Mouse (Mus musculus): ENCODE data around the gene Olfr58. TPM values are rescaled to one million over a fixed set of nuclear protein-coding genes. Genes with fewer than 3 reads are reported as not detected.
"Not testable (repeated sequence)": the region's sequence is repeated elsewhere in the genome, so short reads cannot be mapped to it uniquely, and the experiment has no call there.

Gene Olfr58
- polyA plus RNA-seq (2015; fragmentation: Nextera tagmentation; extraction: Ambion mirVana), result not detected in 2 replicates

GRCm38 (mm10) chr9:19779983-19780382, at the start of gene Olfr58:
Olfr58 (plus strand) TSS chr9:19780283.
- no peaks in the 10 kb centered on the region for H3K36me3 ChIP-seq
- H3K4me2 ChIP-seq, result no peak within 1 kb of the TSS
- H3K9me3 ChIP-seq, result peaks cover 11% of the 10 kb centered on the region; the same call in 1 of the 2 replicates
- H3K27ac ChIP-seq (replicated peaks), result no peak within 1 kb of the TSS
- H3K4me3 ChIP-seq, result no peak within 1 kb of the TSS
- no peak within 1 kb of the TSS for H3K9ac ChIP-seq
- no peak for ATAC-seq (ENCODE audit: extremely low read depth, insufficient number of reproducible peaks, low FRiP score, low TSS enrichment)
- H3K4me1 ChIP-seq, result no peaks in the 10 kb centered on the region
- no peaks in the 10 kb centered on the region for H3K27me3 ChIP-seq (replicated peaks)

GRCm38 (mm10) chr9:19769136-19769535, 10.9 kb upstream of the Olfr58 start:
- Histone ChIP-seq H3K27me3 (replicated peaks) (no peaks in the 10 kb centered on the region), H3K4me2 (no peak overlapping the region), H3K36me3 (no peaks in the 10 kb centered on the region), H3K9me3 (peaks cover 46% of the 10 kb centered on the region), H3K9ac (no peak overlapping the region), H3K27ac (replicated peaks) (no peak overlapping the region), H3K4me1 (no peaks in the 10 kb centered on the region), H3K4me3 (no peak overlapping the region)
- no peak for ATAC-seq (ENCODE audit: extremely low read depth, insufficient number of reproducible peaks, low FRiP score, low TSS enrichment)
- WGBS, result 78% methylated on average over 14 of the region's 14 CpGs

GRCm38 (mm10) chr9:19769701-19770100, 10.4 kb upstream of the Olfr58 start:
- Histone ChIP-seq H3K4me2 (no peak overlapping the region), H3K27me3 (replicated peaks) (no peaks in the 10 kb centered on the region), H3K9ac (no peak overlapping the region), H3K36me3 (no peaks in the 10 kb centered on the region), H3K27ac (replicated peaks) (no peak overlapping the region), H3K4me1 (no peaks in the 10 kb centered on the region), H3K4me3 (no peak overlapping the region), H3K9me3 (peaks cover 46% of the 10 kb centered on the region)
- no peak for ATAC-seq (ENCODE audit: extremely low read depth, insufficient number of reproducible peaks, low FRiP score, low TSS enrichment)
- WGBS, result 87% methylated on average over 14 of the region's 14 CpGs

GRCm38 (mm10) chr9:19803000-19803399, 22.9 kb downstream of the Olfr58 start:
- Histone ChIP-seq H3K36me3 (no peaks in the 10 kb centered on the region), H3K27ac (replicated peaks) (no peak overlapping the region), H3K9me3 (0 out of 2 replicates have a peak, but pooled peaks cover 3% of the 10 kb centered on the region), H3K27me3 (replicated peaks) (no peaks in the 10 kb centered on the region), H3K4me1 (no peaks in the 10 kb centered on the region), H3K9ac (no peak overlapping the region), H3K4me2 (no peak overlapping the region), H3K4me3 (no peak overlapping the region)
- ATAC-seq (ENCODE audit: extremely low read depth, insufficient number of reproducible peaks, low FRiP score, low TSS enrichment), result no peak
- WGBS, result 67% methylated on average over 1 of the region's 1 CpGs

GRCm38 (mm10) chr9:19804606-19805005, 24.5 kb downstream of the Olfr58 start, which contains the start of gene Olfr859:
Olfr859 (plus strand) TSS chr9:19804906.
- H3K9me3 ChIP-seq; H3K4me2 ChIP-seq; H3K27ac ChIP-seq (replicated peaks); H3K4me3 ChIP-seq; H3K36me3 ChIP-seq; H3K9ac ChIP-seq; H3K4me1 ChIP-seq; H3K27me3 ChIP-seq (replicated peaks); ATAC-seq (ENCODE audit: extremely low read depth, insufficient number of reproducible peaks, low FRiP score, low TSS enrichment): not testable (repeated sequence)
- WGBS, result 70% methylated on average over 1 of the region's 1 CpGs

Other genes starting within 250 kb of the Olfr58 start
- gene Olfr853, start 239.2 kb upstream of the Olfr58 start, polyA plus RNA-seq (2015; fragmentation: Nextera tagmentation; extraction: Ambion mirVana), result not detected in 2 replicates
- not detected in 2 replicates for gene Olfr854, start 212.9 kb upstream of the Olfr58 start, polyA plus RNA-seq (2015; fragmentation: Nextera tagmentation; extraction: Ambion mirVana)
- gene Olfr855, start 197.7 kb upstream of the Olfr58 start, polyA plus RNA-seq (2015; fragmentation: Nextera tagmentation; extraction: Ambion mirVana), result not detected in 2 replicates
- gene Zfp317, start 158.2 kb upstream of the Olfr58 start, polyA plus RNA-seq (2015; fragmentation: Nextera tagmentation; extraction: Ambion mirVana), result 17.9 and 18.8 TPM in 2 replicates
- not detected in 2 replicates for gene Olfr857, start 70.8 kb upstream of the Olfr58 start, polyA plus RNA-seq (2015; fragmentation: Nextera tagmentation; extraction: Ambion mirVana)
- not detected in 2 replicates for gene Olfr859, start 24.6 kb downstream of the Olfr58 start, polyA plus RNA-seq (2015; fragmentation: Nextera tagmentation; extraction: Ambion mirVana)
- gene Olfr860, start 69.5 kb downstream of the Olfr58 start, polyA plus RNA-seq (2015; fragmentation: Nextera tagmentation; extraction: Ambion mirVana), result not detected in 2 replicates
- gene Olfr862, start 107.7 kb downstream of the Olfr58 start, polyA plus RNA-seq (2015; fragmentation: Nextera tagmentation; extraction: Ambion mirVana), result not detected in 2 replicates
- gene Olfr77, start 136.6 kb downstream of the Olfr58 start, polyA plus RNA-seq (2015; fragmentation: Nextera tagmentation; extraction: Ambion mirVana), result 0.17 and 0.18 TPM in 2 replicates
- gene Olfr866, start 247.8 kb downstream of the Olfr58 start, polyA plus RNA-seq (2015; fragmentation: Nextera tagmentation; extraction: Ambion mirVana), result not detected in 2 replicates

Measured in heart, embryonic 13.5 days (tissue).